Mouse (Mus musculus) layer of hippocampus, adult 9-11 months (tissue): ENCODE results near the gene Ush2a.

Source experiments
- DNase-seq: peaks from one replicate; pipeline ENCODE4 v3.0.0; 2022

Gene Ush2a

DNA sequence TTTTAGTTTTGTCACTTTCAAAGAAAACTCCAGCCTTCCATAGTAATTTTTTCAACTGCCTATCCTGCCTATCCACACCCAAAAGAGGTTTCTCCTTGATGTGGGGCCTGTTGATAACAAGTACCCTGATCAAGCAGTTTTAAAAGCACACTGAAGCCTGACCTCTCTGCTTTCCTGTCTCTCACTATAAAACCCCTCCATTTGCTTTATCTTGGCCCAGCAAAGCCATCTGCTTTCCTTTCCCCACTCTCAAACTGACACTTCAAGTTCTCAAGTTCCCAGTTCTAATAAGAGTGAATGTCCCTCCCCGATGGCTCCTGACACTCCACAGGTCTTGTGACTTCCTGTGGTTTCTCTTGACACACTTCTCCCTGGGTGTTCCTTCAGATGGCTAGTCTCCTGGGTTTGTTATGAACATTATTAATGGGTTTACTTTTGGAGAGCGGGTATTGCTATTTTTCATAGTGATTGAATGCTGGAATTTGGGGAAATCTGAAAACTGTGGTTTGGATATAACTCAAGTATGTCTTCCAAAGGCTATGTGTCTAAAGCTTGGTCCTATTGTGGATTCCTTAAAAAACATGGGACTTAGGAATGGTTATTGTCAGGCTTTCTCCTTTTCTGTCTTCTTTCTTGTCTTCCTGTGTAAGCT, 126.1 kb downstream of the Ush2a start:
- DNase-seq, result no peak

DNA sequence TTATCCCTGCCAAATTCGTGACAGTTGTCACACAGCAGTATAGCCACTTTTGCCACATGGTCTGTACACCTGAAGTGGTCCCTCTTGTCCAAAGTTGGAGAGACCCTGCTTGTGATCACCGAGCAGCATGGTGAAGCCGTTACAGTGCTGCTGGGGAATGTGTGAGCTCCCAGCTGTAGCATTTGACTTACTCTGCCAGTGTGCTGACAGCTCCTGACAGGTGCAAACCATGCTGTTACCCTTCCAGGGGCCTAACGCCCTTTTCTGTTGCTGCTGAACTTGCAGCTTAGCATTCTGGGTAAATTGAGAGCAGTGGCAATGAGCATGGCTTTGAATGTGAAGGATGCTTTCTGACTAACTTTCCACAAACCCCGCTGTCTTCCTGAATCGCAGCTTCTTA, 128.3 kb downstream of the Ush2a start:
- DNase-seq, result no peak

DNA sequence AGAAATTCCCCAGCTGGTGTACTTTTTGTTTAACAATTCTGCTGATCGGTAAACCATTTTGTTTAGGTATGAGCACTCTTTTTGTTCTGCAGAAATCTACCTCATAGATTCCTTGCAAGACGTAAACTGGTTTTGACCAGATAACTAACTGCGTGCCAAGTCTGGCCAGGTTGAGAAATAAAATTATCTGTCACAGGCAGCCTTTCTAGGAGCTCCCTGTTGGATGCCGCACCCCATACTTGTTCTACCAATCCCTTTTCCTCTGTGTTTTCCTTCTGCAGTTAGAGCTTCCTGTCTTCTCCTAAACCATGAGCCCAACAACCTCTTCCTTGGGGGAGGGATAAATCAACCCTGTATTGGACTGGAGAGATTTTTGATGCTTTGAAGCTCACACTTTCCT, 145.4 kb downstream of the Ush2a start:
- DNase-seq, result no peak

DNA sequence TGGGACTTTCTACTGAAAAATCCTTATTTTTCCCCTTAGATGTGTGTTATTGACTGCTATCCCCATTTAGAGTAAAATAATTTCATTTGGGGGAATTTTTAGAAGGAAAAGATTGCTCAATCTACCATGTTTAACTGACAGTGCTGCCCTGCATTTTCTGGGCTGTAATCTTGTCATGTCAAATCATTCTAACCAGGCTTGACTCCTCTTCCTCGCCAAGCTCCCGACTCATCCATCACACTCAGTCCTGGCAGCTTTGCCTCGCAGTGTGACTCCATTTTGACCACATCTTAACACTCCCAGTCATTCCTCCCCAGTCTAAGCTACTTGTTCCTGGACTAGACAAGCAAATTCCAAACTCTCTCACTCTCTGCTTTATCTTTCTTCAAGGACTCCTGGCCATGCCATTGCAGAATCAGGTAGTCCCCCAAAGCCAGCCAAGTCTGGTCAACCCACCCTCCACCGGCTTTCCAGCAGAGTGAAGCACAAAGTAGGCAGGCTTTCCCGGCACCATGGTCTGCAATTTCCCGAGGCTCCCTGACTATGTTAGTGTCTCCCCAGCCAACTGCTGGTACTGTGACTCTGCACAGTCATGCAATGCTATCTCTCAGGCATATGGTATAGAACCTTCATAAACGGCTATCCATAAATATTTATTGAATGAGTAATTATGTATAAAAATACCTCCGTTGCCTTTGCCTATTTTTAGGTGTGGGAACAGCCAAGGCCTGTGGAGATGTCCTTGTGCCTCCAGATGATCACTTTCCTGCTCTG, 146.0 kb downstream of the Ush2a start:
- no peak for DNase-seq

DNA sequence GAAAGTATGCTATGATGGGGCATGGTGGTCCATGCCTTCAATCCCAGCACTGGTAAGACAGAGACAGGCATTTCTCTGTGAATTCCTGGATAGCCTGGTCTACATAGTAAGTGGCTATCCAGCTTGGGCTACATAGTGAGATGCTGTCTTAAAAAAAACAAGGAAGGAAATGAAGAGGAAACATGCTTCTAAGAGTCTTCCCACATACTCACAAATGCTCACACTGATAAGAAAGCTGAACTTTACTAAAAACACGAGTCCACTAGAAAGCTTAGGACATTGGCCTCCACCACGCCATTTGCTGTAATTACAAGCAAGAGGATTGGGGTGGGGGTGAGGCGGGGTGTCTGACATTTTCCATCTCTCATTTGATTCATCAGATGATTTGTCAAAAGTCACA, 148.7 kb downstream of the Ush2a start:
- DNase-seq, result no peak

DNA sequence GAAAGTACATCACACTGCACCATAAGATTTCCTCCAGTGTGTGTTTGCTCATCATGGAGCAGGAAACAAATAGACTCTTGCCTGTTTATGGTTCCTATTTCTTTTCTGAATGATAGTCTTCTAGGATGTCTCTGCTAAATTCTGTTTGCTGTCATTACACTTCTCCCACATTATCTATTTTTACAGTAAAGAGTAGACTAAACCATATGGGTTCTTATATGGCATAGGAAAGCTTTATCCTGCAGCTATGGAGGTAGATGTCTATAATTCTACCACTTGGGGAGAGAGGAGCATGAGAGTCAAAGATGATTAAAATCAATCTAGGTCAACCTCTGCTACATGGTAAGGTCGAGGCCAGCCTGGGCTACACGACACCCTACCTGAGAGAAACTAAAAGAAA, 158.7 kb downstream of the Ush2a start:
- no peak for DNase-seq

DNA sequence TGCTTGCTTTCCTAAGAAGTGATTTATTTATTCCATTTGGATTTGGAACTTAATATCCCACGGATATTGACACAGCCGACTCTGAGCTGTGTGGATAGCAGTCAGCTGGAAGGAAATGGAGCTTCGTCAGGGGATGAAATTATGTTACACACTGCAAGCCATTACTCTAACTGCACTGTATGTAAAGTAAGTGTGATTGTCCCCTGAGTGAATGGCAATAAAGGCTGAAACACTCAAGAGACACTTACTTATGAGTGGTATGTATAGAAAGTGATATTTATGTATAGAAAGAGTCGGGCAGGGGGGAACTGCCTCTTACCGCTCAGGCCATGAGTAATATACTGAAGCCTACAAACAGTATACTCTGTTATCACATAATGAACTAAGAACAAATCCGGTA, 166.3 kb downstream of the Ush2a start:
- DNase-seq, result no peak

DNA sequence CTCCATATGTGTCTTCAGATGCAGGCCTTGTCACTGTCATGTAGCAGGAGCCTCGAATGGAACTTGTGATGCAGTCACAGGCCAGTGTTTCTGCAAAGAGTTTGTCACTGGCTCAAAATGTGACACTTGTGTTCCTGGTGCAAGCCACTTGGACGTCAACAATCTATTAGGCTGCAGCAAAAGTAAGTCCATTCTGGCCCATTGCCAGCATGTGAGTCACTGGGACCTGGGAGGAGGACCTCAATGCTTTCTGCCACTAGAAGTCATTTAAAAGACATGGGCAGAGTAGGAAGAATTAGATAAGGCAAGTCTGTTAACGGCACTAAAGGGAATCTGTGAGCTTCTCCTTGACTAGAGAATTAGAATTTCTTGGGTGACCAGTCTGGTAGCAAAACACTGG, 168.9 kb downstream of the Ush2a start:
- no peak for DNase-seq

DNA sequence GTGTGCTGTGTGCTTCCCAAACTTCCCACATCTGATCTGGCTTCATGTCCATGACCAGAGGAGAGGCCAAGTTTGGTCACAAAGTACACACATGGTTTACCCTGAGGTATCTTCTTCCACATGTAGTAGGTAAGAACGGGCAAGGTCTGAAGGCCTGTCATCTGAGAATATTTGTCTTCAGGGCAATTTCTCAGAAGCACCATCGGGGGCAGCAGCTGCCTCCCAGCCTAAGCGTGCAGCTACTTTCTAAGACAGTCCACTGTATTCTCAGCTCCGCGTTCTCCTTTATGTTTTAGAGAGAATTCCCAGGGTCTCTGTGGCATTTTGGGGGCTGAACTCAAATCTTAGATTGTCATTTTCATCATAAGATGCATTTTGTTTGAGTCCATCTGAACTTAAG, 186.1 kb downstream of the Ush2a start:
- no peak for DNase-seq

DNA sequence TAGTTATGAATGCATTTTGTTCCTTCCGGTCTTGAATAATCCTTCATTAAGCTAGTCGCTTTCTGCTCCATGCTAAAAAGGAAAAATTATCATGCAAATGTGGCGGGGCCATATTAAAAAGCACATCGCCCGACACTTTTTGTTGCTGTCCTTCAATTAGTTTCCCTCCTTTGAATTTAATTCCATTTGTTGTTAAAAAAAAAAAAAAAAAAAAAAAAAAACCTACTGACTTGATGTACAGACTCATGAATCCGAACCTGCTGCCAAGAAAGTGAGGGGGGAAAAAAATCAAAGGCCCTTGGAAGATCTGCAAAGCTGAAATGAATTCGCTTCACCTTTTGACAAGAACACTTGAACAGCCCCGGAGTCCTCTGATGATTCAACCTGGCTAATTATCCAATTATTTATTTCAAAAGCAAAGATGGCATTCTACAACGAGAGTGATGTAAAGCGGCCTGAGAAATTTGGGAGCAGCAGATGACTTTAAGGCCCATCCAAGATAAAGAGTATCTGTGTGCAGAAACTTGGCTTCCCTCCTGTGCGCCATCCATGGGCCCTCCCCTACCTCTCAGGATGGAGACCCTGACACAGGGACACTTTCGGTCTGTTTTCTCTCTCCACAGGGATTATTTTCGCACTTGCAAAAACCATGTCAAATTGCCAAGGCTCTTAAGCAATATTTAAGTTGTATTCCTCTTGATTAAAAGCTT, 194.8 kb downstream of the Ush2a start:
- no peak for DNase-seq

DNA sequence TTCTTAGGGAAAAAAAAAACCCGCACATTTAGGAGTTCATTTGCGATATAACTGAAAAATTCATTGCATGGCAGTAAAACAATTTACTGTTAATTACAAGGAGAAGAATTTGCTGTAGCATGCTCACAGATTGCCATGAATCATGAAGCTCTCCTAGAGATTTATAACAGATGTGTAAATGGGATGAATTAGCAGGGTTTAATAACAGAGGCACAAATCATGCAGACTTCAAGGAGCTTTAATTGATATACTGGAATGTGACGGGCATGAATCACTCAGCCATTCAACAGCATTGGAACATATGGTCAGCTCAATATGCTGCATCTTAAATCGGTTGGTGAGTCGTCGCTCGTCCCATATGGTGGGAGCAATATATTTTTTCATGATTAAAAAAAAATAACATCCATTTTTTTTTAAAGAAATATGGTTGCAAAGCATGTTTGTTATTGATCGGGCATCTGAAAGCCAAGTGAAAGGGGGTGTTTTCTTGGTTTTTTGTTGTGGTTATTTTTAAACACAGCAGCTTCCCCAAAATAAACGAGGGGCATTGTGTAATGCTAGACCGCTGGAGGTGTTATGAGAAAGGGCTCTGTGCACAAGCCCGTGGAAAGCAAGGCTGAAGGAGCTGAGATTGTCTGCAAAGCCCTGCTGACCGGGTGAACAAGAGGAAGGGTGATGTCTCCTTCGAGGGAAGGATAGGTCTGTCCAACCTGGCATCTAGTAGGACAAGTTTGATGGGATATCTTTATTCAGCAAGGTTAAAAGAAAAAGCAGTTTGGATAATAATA, 195.6 kb downstream of the Ush2a start:
- DNase-seq, result peak; percentile 30

DNA sequence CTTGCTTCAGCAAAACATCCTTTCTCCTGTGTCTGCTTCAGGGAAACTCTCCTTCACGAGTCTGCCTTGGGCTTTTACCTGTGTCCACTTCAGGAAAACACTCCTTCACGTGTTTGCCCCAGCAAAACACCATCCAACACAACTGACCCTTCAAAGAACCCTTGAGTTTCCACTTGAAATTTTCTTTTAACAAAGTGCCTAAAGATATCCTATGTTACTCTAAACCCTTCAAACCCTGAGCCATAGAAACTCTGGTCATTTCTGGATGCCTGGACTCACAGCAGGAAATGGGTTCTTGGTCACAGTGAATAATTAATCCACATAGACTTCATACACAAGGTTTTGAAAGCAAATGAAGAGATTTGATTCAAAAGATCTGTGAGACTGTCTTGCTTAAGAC, 199.4 kb downstream of the Ush2a start:
- no peak for DNase-seq

DNA sequence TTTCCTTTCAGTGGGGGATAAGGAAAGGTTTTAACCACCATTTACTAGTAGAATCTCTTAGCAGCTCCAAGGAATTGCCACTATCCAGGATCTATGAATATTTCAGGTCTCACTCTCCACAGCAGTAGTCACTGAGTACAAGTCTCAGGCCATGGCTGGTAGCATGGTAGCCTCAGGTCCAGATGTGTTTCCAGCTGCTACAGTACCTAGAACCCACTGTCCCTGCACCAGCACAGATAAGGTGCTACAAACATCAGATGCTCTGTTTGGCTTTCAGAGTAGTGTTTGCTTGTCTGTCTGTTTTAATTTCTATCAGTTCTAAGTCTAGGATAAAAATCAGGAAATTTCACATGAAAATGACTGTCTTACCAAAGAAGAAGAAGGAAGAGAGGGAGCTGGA, 202.8 kb downstream of the Ush2a start:
- no peak for DNase-seq

DNA sequence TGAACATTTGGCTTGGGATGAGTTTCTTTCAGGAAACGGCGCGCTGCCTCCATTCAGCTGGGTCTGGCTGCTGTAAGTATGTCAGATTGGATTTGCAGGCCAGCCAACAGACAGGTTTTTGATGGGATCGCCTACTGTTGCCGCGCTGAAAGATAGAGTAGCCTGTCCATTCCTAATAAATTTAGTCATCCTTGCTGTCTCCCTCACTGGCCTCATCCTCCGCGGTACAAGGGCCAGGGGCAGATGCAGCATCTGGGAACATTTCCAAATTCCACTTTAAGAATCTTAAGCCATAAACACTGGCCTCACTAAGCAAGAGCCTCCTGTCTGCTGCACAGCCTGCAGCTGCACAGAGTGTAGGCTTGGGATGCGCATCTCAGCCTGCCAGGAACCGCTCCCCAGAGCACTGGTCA, 206.6 kb downstream of the Ush2a start:
- DNase-seq, result peak; percentile 5

DNA sequence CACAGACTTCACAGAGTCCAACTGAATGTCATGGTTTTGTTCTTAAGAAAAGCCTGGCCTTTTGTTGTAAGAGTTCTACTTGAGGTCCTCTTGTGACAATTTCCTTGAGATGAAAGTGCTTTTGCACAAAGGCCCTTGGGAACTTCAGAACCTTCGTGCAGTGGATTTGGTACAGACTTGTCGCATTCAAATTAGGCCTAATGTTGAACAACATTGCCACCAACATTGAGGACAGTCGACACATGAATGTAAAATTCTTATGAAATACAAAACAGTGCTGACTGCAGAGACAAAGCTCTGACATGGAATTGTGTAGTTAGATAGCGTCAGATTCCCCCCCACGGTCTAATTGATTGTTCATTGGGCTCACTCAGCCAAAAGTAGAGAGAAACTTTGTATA, 243.1 kb downstream of the Ush2a start:
- DNase-seq, result no peak

DNA sequence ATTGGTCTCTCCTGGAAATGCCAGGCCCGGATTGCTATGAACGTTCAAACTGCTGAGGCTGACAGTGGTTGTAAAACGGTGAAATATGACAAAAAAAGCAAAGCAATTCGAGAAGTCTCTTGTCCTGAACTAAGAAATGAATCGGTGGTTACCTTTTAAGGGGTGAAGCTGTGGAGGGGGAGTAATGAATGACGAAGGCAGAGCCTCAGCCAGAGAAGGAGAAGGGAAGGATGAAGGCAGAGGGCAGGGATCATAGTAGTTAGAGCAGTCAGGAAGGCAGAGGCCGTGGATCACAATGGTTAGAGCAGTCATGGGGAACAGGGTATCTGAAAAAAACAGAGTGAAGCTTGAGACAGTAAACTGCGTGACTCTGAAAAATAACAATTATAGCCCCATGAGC, 257.0 kb downstream of the Ush2a start:
- DNase-seq, result no peak

DNA sequence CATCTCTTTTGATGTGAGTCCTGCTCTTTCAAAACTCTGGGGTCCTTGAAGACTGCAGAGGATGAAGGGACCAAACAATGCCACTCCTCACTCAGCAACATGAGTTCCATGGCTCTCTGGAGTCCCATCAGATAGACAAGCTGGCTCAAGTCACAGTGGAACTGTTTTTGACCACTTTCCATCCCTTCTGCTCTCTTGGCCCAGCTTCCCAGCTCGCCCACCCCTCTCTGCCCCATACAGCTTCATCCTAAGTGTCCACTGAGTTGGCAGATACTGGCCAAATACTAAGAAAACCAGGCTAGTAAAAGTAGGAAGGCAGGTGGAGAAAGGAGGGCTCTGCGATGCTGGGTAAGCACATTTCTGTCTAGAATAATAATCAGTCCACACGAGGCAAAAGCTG, 265.6 kb downstream of the Ush2a start:
- no peak for DNase-seq

DNA sequence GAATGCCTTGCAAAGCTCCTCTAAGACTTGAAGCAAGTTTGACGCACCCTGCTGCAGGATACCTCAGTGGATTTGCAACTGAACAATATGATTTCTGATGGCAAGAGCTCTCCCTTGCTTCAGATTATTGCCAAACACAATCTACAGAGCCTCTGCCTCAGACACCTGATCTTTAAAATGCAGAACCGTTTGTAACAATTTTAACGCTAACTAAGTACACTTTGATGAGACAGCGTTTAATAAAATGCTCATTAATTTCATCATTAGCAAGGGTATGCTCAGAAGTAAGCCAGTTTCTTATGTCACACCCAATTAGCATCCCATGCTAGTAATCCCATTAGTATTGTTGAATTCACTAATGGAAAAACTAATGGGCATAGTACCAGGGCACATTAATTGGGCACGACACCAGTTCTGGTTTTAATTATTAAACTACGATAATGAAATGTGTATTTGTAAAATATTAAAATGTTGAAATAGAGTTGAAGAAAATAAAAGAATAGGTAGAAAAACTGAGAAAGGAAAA, 267.8 kb downstream of the Ush2a start:
- DNase-seq, result no peak

DNA sequence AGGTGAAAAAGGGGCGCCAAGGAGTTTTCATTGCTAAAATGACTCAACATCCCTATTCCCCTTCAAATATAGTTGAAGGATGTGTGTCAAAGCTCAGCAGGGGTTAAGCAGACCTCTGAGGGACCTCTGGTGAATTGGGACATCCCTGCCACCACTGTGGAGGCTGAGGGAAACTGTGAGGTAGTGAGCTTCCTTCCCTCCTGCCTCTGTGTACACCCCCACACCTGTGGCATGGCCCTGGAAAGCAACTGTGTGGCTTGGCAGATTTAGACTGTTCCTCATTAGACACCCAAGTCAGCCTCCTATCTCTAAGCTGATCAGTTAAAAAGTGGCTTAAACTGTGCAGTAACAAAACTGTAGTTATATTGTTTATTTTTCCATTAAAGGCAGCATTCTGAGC, 275.2 kb downstream of the Ush2a start:
- DNase-seq, result no peak

DNA sequence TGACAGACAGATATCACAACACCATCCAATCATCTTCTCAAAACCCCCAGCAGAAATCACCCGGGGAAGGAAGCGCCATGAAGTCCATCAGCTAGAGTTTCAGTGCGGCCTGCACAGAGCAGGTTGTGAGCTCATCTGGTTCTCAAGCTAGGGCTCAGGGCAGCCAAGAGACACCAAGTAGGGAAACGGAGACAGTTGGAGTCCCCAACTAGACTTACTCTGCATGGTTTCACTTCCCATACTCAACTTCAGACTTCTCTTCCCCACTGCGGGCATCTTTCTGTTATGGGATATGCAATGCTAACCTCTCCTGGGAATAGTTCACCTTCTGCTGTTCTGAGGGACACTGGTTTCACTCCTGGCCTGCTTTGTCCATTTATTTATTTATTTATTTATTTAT, 277.8 kb downstream of the Ush2a start:
- no peak for DNase-seq

DNA sequence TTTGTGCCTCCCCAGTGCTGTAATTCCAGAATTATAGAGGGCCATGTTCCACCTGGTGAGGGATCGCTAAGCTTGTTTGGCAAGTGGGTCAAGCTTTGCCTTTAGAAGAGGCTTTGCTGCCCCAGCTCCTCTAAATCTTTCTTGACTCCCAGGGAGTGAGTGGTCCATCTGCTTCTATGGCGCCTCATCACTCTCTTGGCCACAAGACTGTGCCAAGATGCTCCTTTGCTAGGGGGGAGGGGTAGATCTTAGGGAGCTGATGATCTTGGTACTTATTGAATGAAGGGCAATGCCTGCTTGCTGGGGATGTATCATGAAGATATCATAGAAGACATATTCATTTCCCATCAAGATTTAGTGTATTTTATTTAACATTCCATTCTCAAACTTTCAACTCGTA, 279.7 kb downstream of the Ush2a start:
- DNase-seq, result no peak

DNA sequence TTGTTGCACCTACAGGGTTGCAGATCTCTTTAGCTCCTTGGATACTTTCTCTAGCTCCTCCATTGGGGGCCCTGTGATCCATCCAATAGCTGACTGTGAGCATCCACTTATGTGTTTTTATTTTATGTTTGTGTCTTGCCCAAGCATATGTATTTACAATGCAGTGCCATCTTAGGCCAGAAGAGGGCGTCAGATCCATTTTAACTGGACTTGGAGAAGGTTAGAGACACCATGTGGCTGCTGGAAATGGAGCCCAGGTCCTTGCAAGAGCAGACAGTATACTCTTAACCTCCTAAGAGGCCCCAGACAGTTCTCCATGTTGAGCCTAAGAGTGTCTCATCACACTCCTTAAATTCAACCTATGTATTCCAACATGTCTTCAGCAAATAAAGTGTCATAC, 281.5 kb downstream of the Ush2a start:
- no peak for DNase-seq

DNA sequence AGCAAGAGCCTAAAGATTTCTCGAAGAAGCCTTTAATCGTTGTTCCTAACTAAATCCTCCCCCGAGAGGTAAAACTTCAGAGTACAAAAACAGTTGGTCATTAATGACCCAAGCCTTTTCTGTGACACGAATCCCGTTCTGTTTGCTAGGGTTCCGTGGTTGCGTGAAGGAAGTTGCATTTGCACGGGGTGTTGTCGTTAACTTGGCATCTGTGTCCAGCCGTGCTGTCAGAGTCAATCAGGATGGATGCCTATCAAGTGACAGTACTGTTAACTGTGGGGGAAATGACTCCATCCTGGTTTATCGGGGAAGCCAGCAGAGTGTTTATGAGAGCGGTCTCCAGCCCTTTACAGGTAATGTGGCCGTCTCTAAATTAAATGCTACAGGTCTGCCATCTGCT, 287.9 kb downstream of the Ush2a start:
- no peak for DNase-seq
